8 mouse cellular contexts compared by ENCODE assay signal in genomic region chr13:51568501-51568901, GRCm38 (mm10). TPM values are rescaled to one million over a fixed set of nuclear protein-coding genes. Genes with fewer than 3 reads are reported as not detected.
A peak's percentile ranks its signal among the peaks of the same experiment; 100 is the strongest.
DNase-seq lines count a peak whose midpoint lies in the region; ATAC-seq and TF ChIP-seq lines count a peak whose summit lies in the region.

No protein-coding gene starts in this region.

- ATAC-seq in intestine, postnatal 0 days: no peak
- no peak for ATAC-seq in neural tube, embryonic 14.5 days (ENCODE audit: low read depth)
- ATAC-seq in inflammation-experienced regulatory T-cells, adult 6 months: no peak

- TF ChIP-seq CTCF in gastrocnemius, adult 2 months (IDR thresholded peaks at IDR 0.05): no peak
- no peak for TF ChIP-seq CTCF in E14TG2a.4 (conservative IDR thresholded peaks at IDR 0.05; ENCODE audit: low read length)
- TF ChIP-seq CTCF in embryonic fibroblast, embryonic 13.5 days (IDR thresholded peaks at IDR 0.05; ENCODE audit: borderline replicate concordance, insufficient read depth, low read length): no peak
- no peak for TF ChIP-seq CTCF in intestine, postnatal 0 days (IDR thresholded peaks at IDR 0.05; ENCODE audit: low read depth)

- peak overlapping the region; percentile 59 for H3K27ac ChIP-seq in gastrocnemius, adult 2 months
- H3K27ac ChIP-seq in embryonic fibroblast, embryonic 13.5 days (ENCODE audit: insufficient read depth, low read length): no peak overlapping the region
- H3K27ac ChIP-seq in intestine, postnatal 0 days (ENCODE audit: low read depth, low read length): no peak overlapping the region
- H3K27ac ChIP-seq in neural tube, embryonic 14.5 days (ENCODE audit: low read depth, low read length): peak overlapping the region; percentile 64

- peaks cover 11% of the 10 kb centered on the region for H3K9me3 ChIP-seq in E14TG2a.4 (ENCODE audit: low read length)
- H3K9me3 ChIP-seq in intestine, postnatal 0 days (ENCODE audit: control insufficient read depth): no peaks in the 10 kb centered on the region
- H3K9me3 ChIP-seq in neural tube, embryonic 14.5 days (ENCODE audit: control insufficient read depth, low read length): no peaks in the 10 kb centered on the region

- intact Hi-C loops in gastrocnemius, adult 2 months (cut with DNase I): no loop called here

- peaks cover 33% of the 10 kb centered on the region for H3K4me1 ChIP-seq in E14TG2a.4 (replicated peaks; ENCODE audit: low read depth, low read length)
- 0 out of 2 replicates have a peak, but pooled peaks cover 7% of the 10 kb centered on the region for H3K4me1 ChIP-seq in embryonic fibroblast, embryonic 13.5 days (ENCODE audit: control insufficient read depth, insufficient read depth, low read length)
- H3K4me1 ChIP-seq in intestine, postnatal 0 days (replicated peaks; ENCODE audit: control insufficient read depth, insufficient read depth, low read length): no peaks in the 10 kb centered on the region
- H3K4me1 ChIP-seq in neural tube, embryonic 14.5 days (ENCODE audit: control insufficient read depth, insufficient read depth, low read length): peaks cover 17% of the 10 kb centered on the region

- H3K36me3 ChIP-seq in E14TG2a.4 (ENCODE audit: insufficient read depth, low read length): no peaks in the 10 kb centered on the region
- H3K36me3 ChIP-seq in intestine, postnatal 0 days (ENCODE audit: control insufficient read depth, insufficient read depth): no peaks in the 10 kb centered on the region
- no peaks in the 10 kb centered on the region for H3K36me3 ChIP-seq in neural tube, embryonic 14.5 days (ENCODE audit: control insufficient read depth, insufficient read depth, low read length)

- peak overlapping the region; percentile 72 for H3K4me3 ChIP-seq in gastrocnemius, adult 2 months
- peak overlapping the region; percentile 73 for H3K4me3 ChIP-seq in E14TG2a.4 (replicated peaks; ENCODE audit: low read length)
- peak overlapping the region; percentile 24; the same call in 1 of the 2 replicates for H3K4me3 ChIP-seq in embryonic fibroblast, embryonic 13.5 days (ENCODE audit: insufficient read depth, low read length)
- H3K4me3 ChIP-seq in intestine, postnatal 0 days (ENCODE audit: low read depth, low read length): peak overlapping the region; percentile 40
- peak overlapping the region; percentile 55 for H3K4me3 ChIP-seq in neural tube, embryonic 14.5 days (ENCODE audit: low read depth, low read length)

- H3K9ac ChIP-seq in intestine, postnatal 0 days (ENCODE audit: low read depth, low read length): peak overlapping the region; percentile 26; the same call in 1 of the 2 replicates
- H3K9ac ChIP-seq in neural tube, embryonic 14.5 days (replicated peaks; ENCODE audit: low read depth, low read length): peak overlapping the region; percentile 43; the same call in 1 of the 2 replicates

- H3K4me2 ChIP-seq in intestine, postnatal 0 days (replicated peaks; ENCODE audit: low read depth): peak overlapping the region; percentile 74
- H3K4me2 ChIP-seq in neural tube, embryonic 14.5 days (ENCODE audit: low read depth, low read length): peak overlapping the region; percentile 92

- TF ChIP-seq POLR2A in embryonic fibroblast, embryonic 13.5 days (IDR thresholded peaks at IDR 0.05; ENCODE audit: low read depth, low read length): no peak

- DNase-seq in gastrocnemius, adult 2 months: no peak
- no peak for DNase-seq in gastrocnemius, adult 18-20 months (ENCODE audit: low spot score)
- DNase-seq in thymus, adult 18-20 months: no peak

- H3K27me3 ChIP-seq in E14TG2a.4 (ENCODE audit: insufficient read depth, low read length): peaks cover 70% of the 10 kb centered on the region
- peaks cover 62% of the 10 kb centered on the region for H3K27me3 ChIP-seq in intestine, postnatal 0 days (replicated peaks; ENCODE audit: control insufficient read depth, insufficient read depth, low read length)
- peaks cover 12% of the 10 kb centered on the region for H3K27me3 ChIP-seq in neural tube, embryonic 14.5 days (ENCODE audit: control insufficient read depth, insufficient read depth, low read length)

- WGBS in intestine, postnatal 0 days: 12% methylated on average over 13 of the region's 13 CpGs
- WGBS in neural tube, embryonic 14.5 days: under 1% methylated on average over 13 of the region's 13 CpGs

RNA-seq across cellular contexts. Expression of gene Shc3, which starts 0.7 kb away (rescaled TPM):
- 1 to 10 TPM in 1 of 2 experiments, under 1 TPM in 1; 0.59 to 1.4 TPM for total RNA-seq in gastrocnemius, adult 2 months (2021)
- 1 to 10 TPM in 1 of 2 experiments, under 1 TPM in 1; 0.59 to 1.0 TPM for total RNA-seq in gastrocnemius, adult 18-20 months (2021)
- polyA plus RNA-seq in embryonic fibroblast, embryonic 13.5 days (2011; ENCODE audit: insufficient read length, low read depth, missing spikeins): 0.43 and 0.68 TPM in 2 replicates
- polyA plus RNA-seq in intestine, postnatal 0 days (2015; fragmentation: Nextera tagmentation; extraction: Ambion mirVana): 0.17 TPM in 2 replicates
- polyA plus RNA-seq in neural tube, embryonic 14.5 days (2014; fragmentation: Nextera tagmentation; extraction: Ambion mirVana): 5.4 and 6.6 TPM in 2 replicates
- not detected for polyA plus RNA-seq in inflammation-experienced regulatory T-cells, adult 6 months (2017; shearing (Covaris generic))

Comparison
In these comparisons a context has a peak if more than half of its experiments do, and no peak if none do; other contexts are left out.
1. H3K27ac ChIP-seq: peak in gastrocnemius, adult 2 months (single experiment) and neural tube, embryonic 14.5 days (single experiment); none in embryonic fibroblast, embryonic 13.5 days (single experiment) and intestine, postnatal 0 days (single experiment).
2. Peak in every context shown above with its lines, with median percentiles within 50 percentile points of each other: H3K4me3 ChIP-seq.